Mouse (Mus musculus) testis, adult 2 months (tissue): ENCODE data around the gene Plcg1.

Experiments
- CTCF ChIP-seq: fragments of 200-500 bp; IDR thresholded peaks from 2 replicates; pipeline ENCODE4 v1.5.1; 2012; ENCODE audit warnings: low read depth, mild to moderate bottlenecking, inconsistent platforms, low read length, moderate library complexity; ENCODE audit not compliant: control insufficient read depth, insufficient read depth, insufficient replicate concordance
- POLR2A ChIP-seq: fragments of 200-500 bp; IDR thresholded peaks from 2 replicates; pipeline ENCODE4 v1.6.1; 2012; ENCODE audit warnings: low read depth, mild to moderate bottlenecking, inconsistent platforms, low read length, moderate library complexity; ENCODE audit not compliant: control insufficient read depth

- no peak for TF ChIP-seq CTCF
- TF ChIP-seq POLR2A = no peak
Observed at GRCm38 (mm10) chr2:160810802-160811201, 79.7 kb downstream of the Plcg1 start.
